Mouse (Mus musculus): Measurements from ENCODE around the gene Stx1b. TPM values are rescaled to one million over a fixed set of nuclear protein-coding genes. Genes with fewer than 3 reads are reported as not detected.
A peak's percentile ranks its signal among the peaks of the same experiment; 100 is the strongest.

Stx1b gene
- total and polyA plus RNA-seq, 2 experiments from 2014 or later, result 72.7 to 76.3 TPM

DNA sequence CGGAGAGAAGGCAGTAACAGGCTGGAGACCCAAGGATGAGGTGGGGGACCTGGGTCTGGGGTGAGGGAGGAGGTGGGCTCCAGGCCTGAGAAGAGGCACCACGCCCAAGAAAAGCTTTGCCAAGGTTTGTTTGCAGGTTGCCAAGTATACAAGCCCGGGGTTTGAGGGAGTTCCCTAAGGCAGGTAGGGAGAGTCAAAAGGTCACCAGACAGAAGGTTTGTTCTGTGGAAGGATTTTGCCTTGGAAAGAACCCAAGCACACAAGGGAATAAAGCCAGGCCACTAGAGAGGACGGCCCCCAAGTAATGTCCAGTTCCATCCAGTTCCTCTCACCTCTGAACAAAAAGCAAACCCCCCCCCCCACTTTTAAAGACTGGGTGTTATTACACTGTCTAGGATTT lies 13.1 kb downstream of the Stx1b start:
- ATAC-seq (no peak), DNase-seq (ENCODE audit: low spot score) (no peak)
- Histone ChIP-seq H3K27me3 (ENCODE audit: insufficient read depth, low read length) (no peaks in the 10 kb centered on the region), H3K9me3 (ENCODE audit: low read length) (no peaks in the 10 kb centered on the region), H3K4me1 (ENCODE audit: insufficient read depth, low read length) (no peaks in the 10 kb centered on the region), H3K27ac (no peak overlapping the region), H3K4me2 (ENCODE audit: low read depth, low read length) (no peak overlapping the region), H3K9ac (replicated peaks; ENCODE audit: low read length) (no peak overlapping the region), H3K4me3 (ENCODE audit: low read length) (no peak overlapping the region), H3K36me3 (ENCODE audit: insufficient read depth, low read length) (peaks cover 39% of the 10 kb centered on the region)
- 88% methylated on average over 4 of the region's 4 CpGs for WGBS
- no peak for TF ChIP-seq CTCF (IDR thresholded peaks at IDR 0.05; ENCODE audit: low read depth)

DNA sequence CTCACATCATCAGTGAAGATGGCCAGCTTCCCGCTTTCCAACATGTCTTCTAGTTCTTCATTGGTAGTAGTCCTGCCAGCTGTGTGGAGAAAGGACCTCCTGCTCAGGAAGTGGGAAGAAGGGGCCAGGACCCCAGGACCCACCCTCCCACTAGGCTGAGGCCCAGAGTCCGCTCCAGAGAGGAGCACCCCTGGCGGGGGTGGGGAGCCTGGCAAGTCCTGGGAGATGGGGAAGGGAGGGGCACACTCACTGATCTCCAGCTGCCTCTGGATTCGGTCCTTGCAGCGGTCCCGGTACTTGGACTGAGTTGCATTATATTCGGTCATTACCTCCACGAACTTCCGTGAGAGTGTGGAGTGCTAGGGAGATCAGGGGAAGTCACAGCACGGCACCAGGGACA lies 13.7 kb downstream of the Stx1b start:
- no peak overlapping the region for H3K27ac ChIP-seq
- H3K36me3 ChIP-seq (ENCODE audit: insufficient read depth, low read length), result peaks cover 39% of the 10 kb centered on the region
- ATAC-seq (no peak), DNase-seq (ENCODE audit: low spot score) (no peak)
- no peaks in the 10 kb centered on the region for H3K27me3 ChIP-seq (ENCODE audit: insufficient read depth, low read length)
- no peaks in the 10 kb centered on the region for H3K9me3 ChIP-seq (ENCODE audit: low read length)
- no peak overlapping the region for H3K4me2 ChIP-seq (ENCODE audit: low read depth, low read length)
- 83% methylated on average over 10 of the region's 10 CpGs for WGBS
- H3K9ac ChIP-seq (replicated peaks; ENCODE audit: low read length), result no peak overlapping the region
- no peak for TF ChIP-seq CTCF (IDR thresholded peaks at IDR 0.05; ENCODE audit: low read depth)
- H3K4me3 ChIP-seq (ENCODE audit: low read length), result no peak overlapping the region
- no peaks in the 10 kb centered on the region for H3K4me1 ChIP-seq (ENCODE audit: insufficient read depth, low read length)

DNA sequence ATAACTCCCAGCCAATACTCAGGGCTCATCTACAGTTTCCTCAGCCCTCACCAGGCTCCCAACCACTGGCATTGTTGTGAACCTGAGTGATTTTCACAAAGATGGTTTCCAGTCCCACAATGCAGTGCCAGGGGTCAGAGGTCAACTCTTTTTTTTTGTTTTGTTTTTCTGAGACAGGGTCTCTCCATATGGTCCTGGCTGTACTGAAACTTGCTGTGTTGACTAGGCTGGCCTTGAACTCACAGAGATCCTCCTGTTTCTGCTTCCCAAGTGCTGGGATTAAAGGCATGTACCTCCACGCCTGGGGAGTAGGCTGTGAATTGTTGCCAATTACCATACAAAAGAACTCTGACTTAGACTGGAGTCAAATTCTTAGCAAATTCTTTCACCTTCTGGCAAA lies 14.5 kb downstream of the Stx1b start:
- H3K36me3 ChIP-seq (ENCODE audit: insufficient read depth, low read length), result peaks cover 39% of the 10 kb centered on the region
- TF ChIP-seq CTCF (IDR thresholded peaks at IDR 0.05; ENCODE audit: low read depth), result no peak
- no peak overlapping the region for H3K4me2 ChIP-seq (ENCODE audit: low read depth, low read length)
- ATAC-seq, result no peak
- 88% methylated on average over 1 of the region's 1 CpGs for WGBS
- no peaks in the 10 kb centered on the region for H3K27me3 ChIP-seq (ENCODE audit: insufficient read depth, low read length)
- DNase-seq (ENCODE audit: low spot score), result no peak
- no peak overlapping the region for H3K4me3 ChIP-seq (ENCODE audit: low read length)
- no peaks in the 10 kb centered on the region for H3K4me1 ChIP-seq (ENCODE audit: insufficient read depth, low read length)
- H3K27ac ChIP-seq, result no peak overlapping the region
- H3K9ac ChIP-seq (replicated peaks; ENCODE audit: low read length), result no peak overlapping the region
- no peaks in the 10 kb centered on the region for H3K9me3 ChIP-seq (ENCODE audit: low read length)

DNA sequence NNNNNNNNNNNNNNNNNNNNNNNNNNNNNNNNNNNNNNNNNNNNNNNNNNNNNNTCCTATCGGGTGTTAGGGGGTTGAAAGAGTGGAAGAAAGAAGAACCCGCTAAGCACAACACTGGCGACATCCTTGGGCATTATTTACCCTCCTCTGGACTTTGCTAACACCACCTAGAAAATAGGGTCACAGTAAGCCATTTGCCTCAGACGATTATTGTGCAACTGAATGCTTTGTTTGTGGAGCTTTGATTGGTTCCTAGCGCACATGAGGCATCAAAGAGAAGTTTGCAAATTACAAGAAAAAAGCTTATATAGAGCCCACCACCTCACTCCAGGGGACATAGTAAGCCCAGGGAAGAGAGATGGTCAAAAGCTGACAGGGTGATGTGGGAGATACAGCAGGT lies 15.5 kb downstream of the Stx1b start:
- Histone ChIP-seq H3K9me3 (ENCODE audit: low read length) (no peaks in the 10 kb centered on the region), H3K9ac (replicated peaks; ENCODE audit: low read length) (no peak overlapping the region), H3K27me3 (ENCODE audit: insufficient read depth, low read length) (no peaks in the 10 kb centered on the region), H3K4me2 (ENCODE audit: low read depth, low read length) (no peak overlapping the region), H3K4me1 (ENCODE audit: insufficient read depth, low read length) (no peaks in the 10 kb centered on the region), H3K27ac (no peak overlapping the region), H3K36me3 (ENCODE audit: insufficient read depth, low read length) (peaks cover 34% of the 10 kb centered on the region; the same call in 1 of the 2 replicates), H3K4me3 (ENCODE audit: low read length) (no peak overlapping the region)
- no peak for DNase-seq (ENCODE audit: low spot score)
- no peak for TF ChIP-seq CTCF (IDR thresholded peaks at IDR 0.05; ENCODE audit: low read depth)
- 71% methylated on average over 5 of the region's 5 CpGs for WGBS
- ATAC-seq, result no peak

- no peaks in the 10 kb centered on the region for H3K27me3 ChIP-seq (ENCODE audit: insufficient read depth, low read length)
- no peak for TF ChIP-seq CTCF (IDR thresholded peaks at IDR 0.05; ENCODE audit: low read depth)
- no peak overlapping the region for H3K4me3 ChIP-seq (ENCODE audit: low read length)
- H3K4me2 ChIP-seq (ENCODE audit: low read depth, low read length), result no peak overlapping the region
- 0 out of 2 replicates have a peak, but pooled peaks cover 6% of the 10 kb centered on the region for H3K4me1 ChIP-seq (ENCODE audit: insufficient read depth, low read length)
- peak; percentile 23 for DNase-seq (ENCODE audit: low spot score)
- peaks cover 27% of the 10 kb centered on the region for H3K36me3 ChIP-seq (ENCODE audit: insufficient read depth, low read length)
- WGBS, result 85% methylated on average over 17 of the region's 17 CpGs
- H3K9ac ChIP-seq (replicated peaks; ENCODE audit: low read length), result no peak overlapping the region
- H3K27ac ChIP-seq, result peak overlapping the region; percentile 11; the same call in 1 of the 2 replicates
- ATAC-seq, result no peak
- H3K9me3 ChIP-seq (ENCODE audit: low read length), result no peaks in the 10 kb centered on the region
Observed at GRCm38 (mm10) chr7:127802313-127802712, 22.0 kb downstream of the Stx1b start.

- Histone ChIP-seq H3K4me3 (ENCODE audit: low read length) (no peak overlapping the region), H3K4me2 (ENCODE audit: low read depth, low read length) (peak overlapping the region; percentile 36), H3K4me1 (ENCODE audit: insufficient read depth, low read length) (0 out of 2 replicates have a peak, but pooled peaks cover 6% of the 10 kb centered on the region), H3K27ac (peak overlapping the region; percentile 45; the same call in 1 of the 2 replicates), H3K9me3 (ENCODE audit: low read length) (no peaks in the 10 kb centered on the region), H3K9ac (replicated peaks; ENCODE audit: low read length) (peak overlapping the region; percentile 24; the same call in 1 of the 2 replicates), H3K27me3 (ENCODE audit: insufficient read depth, low read length) (no peaks in the 10 kb centered on the region), H3K36me3 (ENCODE audit: insufficient read depth, low read length) (peaks cover 39% of the 10 kb centered on the region)
- 83% methylated on average over 8 of the region's 8 CpGs for WGBS
- no peak for TF ChIP-seq CTCF (IDR thresholded peaks at IDR 0.05; ENCODE audit: low read depth)
- DNase-seq (ENCODE audit: low spot score) (no peak), ATAC-seq (peak; percentile 16; the same call in 1 of the 2 replicates)
Observed at GRCm38 (mm10) chr7:127801010-127801621, 23.2 kb downstream of the Stx1b start.

DNA sequence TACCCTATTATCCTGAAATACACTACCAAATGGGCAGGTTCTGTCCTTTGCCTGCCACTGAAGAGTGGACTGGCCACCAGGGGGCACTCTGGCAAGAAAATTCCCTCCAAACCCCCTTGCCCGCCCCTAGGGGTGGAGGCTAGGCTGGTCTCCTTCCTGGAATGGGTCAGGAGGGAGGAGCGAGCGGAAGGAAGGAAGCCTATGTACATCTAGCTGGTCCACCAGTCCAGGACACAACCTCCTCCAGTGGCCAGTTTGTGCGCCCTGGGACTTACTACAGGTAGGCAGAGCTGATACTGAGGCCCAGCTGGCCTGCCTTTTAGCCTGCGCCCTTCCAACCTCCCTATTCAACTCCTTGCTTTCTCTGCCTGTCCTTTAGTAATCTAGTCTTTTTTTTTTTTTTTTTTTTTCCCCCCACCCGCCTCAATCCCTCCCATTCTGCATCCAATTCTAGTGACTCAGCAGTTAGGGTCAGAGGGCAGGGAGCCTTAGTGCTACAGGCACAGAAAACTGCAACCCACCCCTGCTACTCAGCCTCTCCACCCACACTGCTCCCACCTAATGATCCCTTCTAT lies 23.8 kb downstream of the Stx1b start, which contains the start of gene Hsd3b7:
Gene Hsd3b7, plus strand, starts transcription at position 170 of the 575 bp plus-strand sequence.
- peak; percentile 99 for TF ChIP-seq CTCF (IDR thresholded peaks at IDR 0.05; ENCODE audit: low read depth)
- Histone ChIP-seq H3K27ac (peak within 1 kb of the TSS; percentile 48; the same call in 1 of the 2 replicates), H3K4me3 (ENCODE audit: low read length) (peak within 1 kb of the TSS; percentile 10; the same call in 1 of the 2 replicates), H3K36me3 (ENCODE audit: insufficient read depth, low read length) (peaks cover 45% of the 10 kb centered on the region), H3K9ac (replicated peaks; ENCODE audit: low read length) (peak within 1 kb of the TSS; percentile 24; the same call in 1 of the 2 replicates), H3K9me3 (ENCODE audit: low read length) (no peaks in the 10 kb centered on the region), H3K4me2 (ENCODE audit: low read depth, low read length) (peak within 1 kb of the TSS; percentile 36), H3K4me1 (ENCODE audit: insufficient read depth, low read length) (0 out of 2 replicates have a peak, but pooled peaks cover 6% of the 10 kb centered on the region), H3K27me3 (ENCODE audit: insufficient read depth, low read length) (no peaks in the 10 kb centered on the region)
- DNase-seq (ENCODE audit: low spot score), result peak; percentile 91
- peak; percentile 84 for ATAC-seq
- 22% methylated on average over 6 of the region's 6 CpGs for WGBS

Data from hindbrain, postnatal 0 days (tissue).